Mouse (Mus musculus): ENCODE data around the gene Vav3. TPM values are rescaled to one million over a fixed set of nuclear protein-coding genes. Genes with fewer than 3 reads are reported as not detected.

The Vav3 gene
- polyA plus RNA-seq, 1 experiment from 2014 or later = 10.3 TPM

GRCm38 (mm10) chr3:109401527-109401926 is 61.1 kb downstream of the Vav3 start:
- WGBS = 86% methylated on average over 5 of the region's 5 CpGs
- no peaks in the 10 kb centered on the region for H3K36me3 ChIP-seq (ENCODE audit: control insufficient read depth, insufficient read depth, low read length)
- H3K27ac ChIP-seq (ENCODE audit: low read depth, low read length) = no peak overlapping the region
- no peaks in the 10 kb centered on the region for H3K27me3 ChIP-seq (replicated peaks; ENCODE audit: control insufficient read depth, insufficient read depth, low read length)
- no peak for ATAC-seq
- no peak overlapping the region for H3K4me2 ChIP-seq (ENCODE audit: low read length)
- no peak overlapping the region for H3K9ac ChIP-seq (ENCODE audit: low read depth, low read length)
- no peak overlapping the region for H3K4me3 ChIP-seq (ENCODE audit: low read length)
- H3K9me3 ChIP-seq (ENCODE audit: control insufficient read depth, low read length) = no peaks in the 10 kb centered on the region
- no peaks in the 10 kb centered on the region for H3K4me1 ChIP-seq (ENCODE audit: control insufficient read depth, insufficient read depth, low read depth, low read length)

GRCm38 (mm10) chr3:109411294-109411693 is 70.8 kb downstream of the Vav3 start:
- Histone ChIP-seq H3K36me3 (ENCODE audit: control insufficient read depth, insufficient read depth, low read length) (no peaks in the 10 kb centered on the region), H3K27me3 (replicated peaks; ENCODE audit: control insufficient read depth, insufficient read depth, low read length) (no peaks in the 10 kb centered on the region), H3K4me1 (ENCODE audit: control insufficient read depth, insufficient read depth, low read depth, low read length) (no peaks in the 10 kb centered on the region), H3K4me2 (ENCODE audit: low read length) (no peak overlapping the region), H3K9me3 (ENCODE audit: control insufficient read depth, low read length) (no peaks in the 10 kb centered on the region), H3K27ac (ENCODE audit: low read depth, low read length) (no peak overlapping the region), H3K9ac (ENCODE audit: low read depth, low read length) (no peak overlapping the region), H3K4me3 (ENCODE audit: low read length) (no peak overlapping the region)
- ATAC-seq = no peak
- WGBS = 84% methylated on average over 3 of the region's 3 CpGs

- Histone ChIP-seq H3K27ac (ENCODE audit: low read depth, low read length) (no peak overlapping the region), H3K4me2 (ENCODE audit: low read length) (no peak overlapping the region), H3K9me3 (ENCODE audit: control insufficient read depth, low read length) (no peaks in the 10 kb centered on the region), H3K27me3 (replicated peaks; ENCODE audit: control insufficient read depth, insufficient read depth, low read length) (no peaks in the 10 kb centered on the region), H3K36me3 (ENCODE audit: control insufficient read depth, insufficient read depth, low read length) (no peaks in the 10 kb centered on the region), H3K9ac (ENCODE audit: low read depth, low read length) (no peak overlapping the region), H3K4me1 (ENCODE audit: control insufficient read depth, insufficient read depth, low read depth, low read length) (peaks cover 4% of the 10 kb centered on the region), H3K4me3 (ENCODE audit: low read length) (no peak overlapping the region)
- no peak for ATAC-seq
- 35% methylated on average over 3 of the region's 3 CpGs for WGBS
These were observed 80.0 kb downstream of the Vav3 start for GRCm38 (mm10) chr3:109420403-109420802.

GRCm38 (mm10) chr3:109421019-109421418 is 80.6 kb downstream of the Vav3 start:
- no peaks in the 10 kb centered on the region for H3K36me3 ChIP-seq (ENCODE audit: control insufficient read depth, insufficient read depth, low read length)
- 0 out of 2 replicates have a peak, but pooled peaks have one; percentile 58 for ATAC-seq
- H3K9me3 ChIP-seq (ENCODE audit: control insufficient read depth, low read length) = no peaks in the 10 kb centered on the region
- peaks cover 4% of the 10 kb centered on the region for H3K4me1 ChIP-seq (ENCODE audit: control insufficient read depth, insufficient read depth, low read depth, low read length)
- H3K27ac ChIP-seq (ENCODE audit: low read depth, low read length) = no peak overlapping the region
- H3K27me3 ChIP-seq (replicated peaks; ENCODE audit: control insufficient read depth, insufficient read depth, low read length) = no peaks in the 10 kb centered on the region
- no peak overlapping the region for H3K9ac ChIP-seq (ENCODE audit: low read depth, low read length)
- H3K4me3 ChIP-seq (ENCODE audit: low read length) = no peak overlapping the region
- 36% methylated on average over 3 of the region's 3 CpGs for WGBS
- H3K4me2 ChIP-seq (ENCODE audit: low read length) = no peak overlapping the region

GRCm38 (mm10) chr3:109423440-109424079 is 83.1 kb downstream of the Vav3 start:
- H3K9me3 ChIP-seq (ENCODE audit: control insufficient read depth, low read length) = no peaks in the 10 kb centered on the region
- H3K27ac ChIP-seq (ENCODE audit: low read depth, low read length) = no peak overlapping the region
- no peak overlapping the region for H3K4me2 ChIP-seq (ENCODE audit: low read length)
- no peaks in the 10 kb centered on the region for H3K36me3 ChIP-seq (ENCODE audit: control insufficient read depth, insufficient read depth, low read length)
- H3K4me3 ChIP-seq (ENCODE audit: low read length) = no peak overlapping the region
- H3K9ac ChIP-seq (ENCODE audit: low read depth, low read length) = no peak overlapping the region
- 0 out of 2 replicates have a peak, but pooled peaks have one; percentile 54 for ATAC-seq
- H3K27me3 ChIP-seq (replicated peaks; ENCODE audit: control insufficient read depth, insufficient read depth, low read length) = no peaks in the 10 kb centered on the region
- H3K4me1 ChIP-seq (ENCODE audit: control insufficient read depth, insufficient read depth, low read depth, low read length) = peaks cover 4% of the 10 kb centered on the region
- 73% methylated on average over 5 of the region's 5 CpGs for WGBS

GRCm38 (mm10) chr3:109431285-109431684 is 90.8 kb downstream of the Vav3 start:
- no peaks in the 10 kb centered on the region for H3K27me3 ChIP-seq (replicated peaks; ENCODE audit: control insufficient read depth, insufficient read depth, low read length)
- H3K9me3 ChIP-seq (ENCODE audit: control insufficient read depth, low read length) = no peaks in the 10 kb centered on the region
- H3K4me3 ChIP-seq (ENCODE audit: low read length) = no peak overlapping the region
- H3K4me2 ChIP-seq (ENCODE audit: low read length) = no peak overlapping the region
- H3K27ac ChIP-seq (ENCODE audit: low read depth, low read length) = no peak overlapping the region
- H3K36me3 ChIP-seq (ENCODE audit: control insufficient read depth, insufficient read depth, low read length) = no peaks in the 10 kb centered on the region
- peak; percentile 64; the same call in 1 of the 2 replicates for ATAC-seq
- H3K4me1 ChIP-seq (ENCODE audit: control insufficient read depth, insufficient read depth, low read depth, low read length) = no peaks in the 10 kb centered on the region
- 36% methylated on average over 1 of the region's 1 CpGs for WGBS
- H3K9ac ChIP-seq (ENCODE audit: low read depth, low read length) = no peak overlapping the region

GRCm38 (mm10) chr3:109438552-109438951 is 98.1 kb downstream of the Vav3 start:
- Histone ChIP-seq H3K27ac (ENCODE audit: low read depth, low read length) (no peak overlapping the region), H3K4me2 (ENCODE audit: low read length) (no peak overlapping the region), H3K27me3 (replicated peaks; ENCODE audit: control insufficient read depth, insufficient read depth, low read length) (no peaks in the 10 kb centered on the region), H3K4me1 (ENCODE audit: control insufficient read depth, insufficient read depth, low read depth, low read length) (no peaks in the 10 kb centered on the region), H3K4me3 (ENCODE audit: low read length) (no peak overlapping the region), H3K9me3 (ENCODE audit: control insufficient read depth, low read length) (no peaks in the 10 kb centered on the region), H3K9ac (ENCODE audit: low read depth, low read length) (no peak overlapping the region), H3K36me3 (ENCODE audit: control insufficient read depth, insufficient read depth, low read length) (no peaks in the 10 kb centered on the region)
- WGBS = 96% methylated on average over 2 of the region's 2 CpGs
- no peak for ATAC-seq

GRCm38 (mm10) chr3:109439253-109439652 is 98.8 kb downstream of the Vav3 start:
- H3K9me3 ChIP-seq (ENCODE audit: control insufficient read depth, low read length) = no peaks in the 10 kb centered on the region

GRCm38 (mm10) chr3:109440001-109440400 is 99.5 kb downstream of the Vav3 start:
- no peak overlapping the region for H3K27ac ChIP-seq (ENCODE audit: low read depth, low read length)
- peak; percentile 34; the same call in 1 of the 2 replicates for ATAC-seq
- H3K9me3 ChIP-seq (ENCODE audit: control insufficient read depth, low read length) = no peaks in the 10 kb centered on the region
- H3K27me3 ChIP-seq (replicated peaks; ENCODE audit: control insufficient read depth, insufficient read depth, low read length) = no peaks in the 10 kb centered on the region
- WGBS = 70% methylated on average over 6 of the region's 6 CpGs
- no peak overlapping the region for H3K9ac ChIP-seq (ENCODE audit: low read depth, low read length)
- H3K36me3 ChIP-seq (ENCODE audit: control insufficient read depth, insufficient read depth, low read length) = no peaks in the 10 kb centered on the region
- no peak overlapping the region for H3K4me3 ChIP-seq (ENCODE audit: low read length)
- H3K4me2 ChIP-seq (ENCODE audit: low read length) = no peak overlapping the region
- H3K4me1 ChIP-seq (ENCODE audit: control insufficient read depth, insufficient read depth, low read depth, low read length) = no peaks in the 10 kb centered on the region

More at GRCm38 (mm10) chr3:109439253-109439652, 98.8 kb downstream of the Vav3 start:
- no peak overlapping the region for H3K9ac ChIP-seq (ENCODE audit: low read depth, low read length)
- H3K27me3 ChIP-seq (replicated peaks; ENCODE audit: control insufficient read depth, insufficient read depth, low read length) = no peaks in the 10 kb centered on the region
- 87% methylated on average over 8 of the region's 8 CpGs for WGBS
- no peak overlapping the region for H3K4me2 ChIP-seq (ENCODE audit: low read length)
- no peak for ATAC-seq
- H3K4me1 ChIP-seq (ENCODE audit: control insufficient read depth, insufficient read depth, low read depth, low read length) = no peaks in the 10 kb centered on the region
- no peak overlapping the region for H3K4me3 ChIP-seq (ENCODE audit: low read length)
- H3K27ac ChIP-seq (ENCODE audit: low read depth, low read length) = no peak overlapping the region
- H3K36me3 ChIP-seq (ENCODE audit: control insufficient read depth, insufficient read depth, low read length) = no peaks in the 10 kb centered on the region
